Mouse (Mus musculus): ENCODE data around the gene Ttc7. TPM values are rescaled to one million over a fixed set of nuclear protein-coding genes. Genes with fewer than 3 reads are reported as not detected.

The Ttc7 gene
- total and polyA plus RNA-seq, 3 experiments, result 22.8 to 42.4 TPM; not detected in 1

DNA sequence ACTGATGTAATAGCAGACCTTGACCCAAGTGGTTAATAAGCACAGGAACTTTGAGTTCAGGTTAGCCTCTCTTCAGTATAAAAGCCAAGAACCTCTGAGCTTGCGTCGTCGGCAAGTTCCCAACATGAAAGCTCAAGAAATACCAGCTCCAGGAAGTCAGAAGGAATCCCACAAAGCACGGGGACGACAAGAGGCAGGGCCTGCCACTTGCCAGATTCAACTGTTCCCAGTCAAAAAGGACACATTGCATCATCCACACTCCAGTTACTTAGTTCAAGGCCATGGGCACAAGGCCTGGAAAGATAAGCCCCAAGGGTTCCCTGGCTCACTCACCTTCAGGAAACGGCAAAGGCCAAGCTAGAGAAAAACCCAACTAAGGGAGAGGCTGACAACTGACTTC, 19.3 kb upstream of the Ttc7 start:
- Histone ChIP-seq H3K36me3 (ENCODE audit: control insufficient read depth in 1 of 2, insufficient read depth in 2 of 2, low read length in 2 of 2) (peaks cover 0 to 16% of the 10 kb centered on the region in 2 experiments; a peak in 3 of 4 replicates), H3K9ac (ENCODE audit: control insufficient read depth, low read depth, low read length, poor library complexity, severe bottlenecking) (no peak overlapping the region), H3K27me3 (ENCODE audit: control insufficient read depth in 1 of 2, insufficient read depth in 2 of 2, low read length in 2 of 2) (peaks cover 0 to under 1% of the 10 kb centered on the region in 2 experiments; a peak in 1 of 4 replicates), H3K79me2 (ENCODE audit: control insufficient read depth, insufficient read depth, low read length, poor library complexity) (peaks cover 15% of the 10 kb centered on the region), H3K4me1 (ENCODE audit: control insufficient read depth in 1 of 2, insufficient read depth in 2 of 2, low read length in 2 of 2) (peaks cover 12 to 19% of the 10 kb centered on the region in 2 experiments), H3K27ac (ENCODE audit: control insufficient read depth, low read depth, low read length) (peak overlapping the region; percentile 68), H3K9me3 (replicated peaks; ENCODE audit: insufficient read depth, low read length) (no peaks in the 10 kb centered on the region), H3K4me3 (ENCODE audit: control insufficient read depth in 1 of 2, insufficient read depth in 1 of 2, low read depth in 2 of 2, low read length in 2 of 2) (0 out of 4 replicates have a peak overlapping the region, but pooled peaks of 1 of the 2 experiments have one; percentile 12)
- DNase-seq (ENCODE audit: low read depth, low spot score), result peak; percentile 65
- TF ChIP-seq ELF1 (IDR thresholded peaks at IDR 0.05; ENCODE audit: low read depth, low read length), result no peak
- no peak for TF ChIP-seq ZMIZ1 (IDR thresholded peaks at IDR 0.05; ENCODE audit: low read depth, low read length)
- no peak for TF ChIP-seq CTCF (IDR thresholded peaks at IDR 0.05 in 2 of 3, conservative IDR thresholded peaks at IDR 0.05 in 1 of 3; ENCODE audit: control insufficient read depth in 1 of 3, insufficient read depth in 1 of 3, low read depth in 2 of 3, low read length in 3 of 3, poor library complexity in 1 of 3, severe bottlenecking in 1 of 3)
- TF ChIP-seq SIN3A (IDR thresholded peaks at IDR 0.05; ENCODE audit: low read length), result no peak
- TF ChIP-seq ZC3H11A (IDR thresholded peaks at IDR 0.05; ENCODE audit: low read depth, low read length), result no peak
- TF ChIP-seq MXI1 (IDR thresholded peaks at IDR 0.05; ENCODE audit: low read depth, low read length), result no peak
- peak; percentile 41; the same call in 1 of the 2 replicates for TF ChIP-seq TCF12 (IDR thresholded peaks at IDR 0.05; ENCODE audit: low read depth, low read length)
- no peak for TF ChIP-seq RAD21 (IDR thresholded peaks at IDR 0.05; ENCODE audit: low read depth, low read length)
- TF ChIP-seq ETS1 (IDR thresholded peaks at IDR 0.05; ENCODE audit: low read depth, low read length), result peak; percentile 55; the same call in 1 of the 2 replicates
- no peak; the same call in 1 of the 2 replicates for TF ChIP-seq KAT2A (conservative IDR thresholded peaks at IDR 0.05; ENCODE audit: low read depth, low read length)
- no peak for TF ChIP-seq ZNF384 (IDR thresholded peaks at IDR 0.05; ENCODE audit: low read depth, low read length)
- TF ChIP-seq MAX (IDR thresholded peaks at IDR 0.05; ENCODE audit: low read length), result no peak
- TF ChIP-seq EP300 (IDR thresholded peaks at IDR 0.05; ENCODE audit: low read depth in 1 of 2, low read length in 2 of 2), result peak; percentile 17 to 33; a peak in 1 of 4 replicates
- TF ChIP-seq MAZ (IDR thresholded peaks at IDR 0.05; ENCODE audit: low read depth, low read length), result no peak
- TF ChIP-seq USF1 (IDR thresholded peaks at IDR 0.05; ENCODE audit: low read depth, low read length), result 0 out of 2 replicates have a peak, but pooled peaks have one; percentile 9
- 0 out of 2 replicates have a peak, but pooled peaks have one; percentile 8 for TF ChIP-seq NRF1 (IDR thresholded peaks at IDR 0.05; ENCODE audit: insufficient read depth, low read depth, low read length, poor library complexity, severe bottlenecking)
- no peak for TF ChIP-seq CHD1 (IDR thresholded peaks at IDR 0.05; ENCODE audit: low read depth, low read length)
- no peak for TF ChIP-seq GABPA (IDR thresholded peaks at IDR 0.05; ENCODE audit: low read depth, low read length)
- TF ChIP-seq MAFK (IDR thresholded peaks at IDR 0.05; ENCODE audit: borderline replicate concordance, low read depth, low read length), result no peak
- TF ChIP-seq MYC (IDR thresholded peaks at IDR 0.05; ENCODE audit: low read depth, low read length), result no peak
- no peak for TF ChIP-seq TBP (IDR thresholded peaks at IDR 0.05; ENCODE audit: low read depth, low read length)
- no peak for TF ChIP-seq BHLHE40 (IDR thresholded peaks at IDR 0.05; ENCODE audit: borderline replicate concordance, low read depth, low read length)
- TF ChIP-seq ZKSCAN1 (IDR thresholded peaks at IDR 0.05; ENCODE audit: low read depth, low read length), result no peak
- TF ChIP-seq TAL1 (IDR thresholded peaks at IDR 0.05; ENCODE audit: low read length), result 0 out of 2 replicates have a peak, but pooled peaks have one; percentile 14
- TF ChIP-seq MYB (IDR thresholded peaks at IDR 0.05; ENCODE audit: low read depth, low read length), result no peak

Measured in MEL (cell line).